Mouse (Mus musculus) hindbrain, embryonic 13.5 days (tissue): Measurements from ENCODE around the gene Pate1. TPM values are rescaled to one million over a fixed set of nuclear protein-coding genes. Genes with fewer than 3 reads are reported as not detected.

Experiments
- ATAC-seq: fragments of 200-750 bp; cut with Nextera tagmentation; 2 replicates; pipeline ENCODE4 v1.8.0; 2017; ENCODE audit warnings: moderate TSS enrichment; ENCODE audit not compliant: low FRiP score
- H3K27ac ChIP-seq: fragments of 300-500 bp; sonication (generic); 2 replicates; pipeline ENCODE4 v1.5.1; 2015; ENCODE audit warnings: inconsistent platforms, mild to moderate bottlenecking, moderate library complexity
- H3K27me3 ChIP-seq: fragments of 300-500 bp; sonication (generic); 2 replicates; pipeline ENCODE4 v1.6.1; 2015; ENCODE audit warnings: mild to moderate bottlenecking, inconsistent platforms
- H3K36me3 ChIP-seq: fragments of 300-500 bp; sonication (generic); 2 replicates; pipeline ENCODE4 v1.6.1; 2015; ENCODE audit warnings: mild to moderate bottlenecking, inconsistent platforms
- H3K4me1 ChIP-seq: fragments of 300-500 bp; sonication (generic); replicated peaks from 2 replicates; pipeline ENCODE4 v1.6.1; 2015; ENCODE audit warnings: inconsistent platforms
- H3K4me2 ChIP-seq: fragments of 300-500 bp; sonication (generic); 2 replicates; pipeline ENCODE4 v1.6.1; 2015; ENCODE audit warnings: inconsistent platforms, mild to moderate bottlenecking, moderate library complexity
- H3K4me3 ChIP-seq: fragments of 300-500 bp; sonication (generic); 2 replicates; pipeline ENCODE4 v1.5.1; 2015; ENCODE audit warnings: mild to moderate bottlenecking, inconsistent platforms
- H3K9ac ChIP-seq: fragments of 300-500 bp; sonication (generic); 2 replicates; pipeline ENCODE4 v1.6.1; 2015; ENCODE audit warnings: mild to moderate bottlenecking, inconsistent platforms
- H3K9me3 ChIP-seq: fragments of 300-500 bp; sonication (generic); 2 replicates; pipeline ENCODE4 v1.6.1; 2016; ENCODE audit warnings: inconsistent platforms
- WGBS: fragments of 180-500 bp; shearing (Covaris S2); methylation state at CpG from one replicate; pipeline ENCODE4 v1.1.7; 2015; 5-methylcytosine and 5-hydroxymethylcytosine counted together
- polyA plus RNA-seq: library from polyadenylated mRNA; unstranded; fragments of >200 nt; fragmentation: Nextera tagmentation; extraction: Ambion mirVana; gene quantifications from 2 replicates; pipeline ENCODE4 v1.2.1, GENCODE M21; 2015

The Pate1 gene
- 0.12 TPM in 1 of 2 replicates, not detected in the other for polyA plus RNA-seq

DNA sequence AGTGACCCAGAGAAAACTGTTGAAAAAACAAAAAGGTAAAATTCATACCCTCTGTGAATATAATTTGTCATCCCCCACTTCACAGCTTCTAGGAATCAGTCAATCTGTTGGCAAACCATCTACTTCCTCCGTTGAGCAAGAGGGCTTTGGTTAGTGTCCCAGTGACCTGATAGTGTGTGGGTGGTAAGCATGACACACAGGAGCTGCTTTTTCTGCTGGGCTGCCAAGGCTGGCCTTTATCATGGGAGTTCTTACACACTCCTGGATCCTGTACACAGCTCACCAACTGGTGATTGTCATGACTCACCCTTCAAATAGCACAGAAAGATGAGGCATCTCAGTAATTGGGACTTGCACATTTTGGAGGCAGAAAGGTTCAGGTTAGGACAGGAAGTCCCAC lies at the start of gene Pate1:
TSS of gene Pate1 (minus strand) at position 378 of the 400 bp plus-strand sequence.
- no peak for ATAC-seq
- Histone ChIP-seq H3K4me3 (no peak within 1 kb of the TSS), H3K27ac (no peak within 1 kb of the TSS), H3K4me1 (no peaks in the 10 kb centered on the region), H3K4me2 (no peak within 1 kb of the TSS), H3K9ac (no peak within 1 kb of the TSS), H3K9me3 (no peaks in the 10 kb centered on the region), H3K36me3 (no peaks in the 10 kb centered on the region), H3K27me3 (no peaks in the 10 kb centered on the region)
- 66% methylated on average over 1 of the region's 1 CpGs for WGBS

DNA sequence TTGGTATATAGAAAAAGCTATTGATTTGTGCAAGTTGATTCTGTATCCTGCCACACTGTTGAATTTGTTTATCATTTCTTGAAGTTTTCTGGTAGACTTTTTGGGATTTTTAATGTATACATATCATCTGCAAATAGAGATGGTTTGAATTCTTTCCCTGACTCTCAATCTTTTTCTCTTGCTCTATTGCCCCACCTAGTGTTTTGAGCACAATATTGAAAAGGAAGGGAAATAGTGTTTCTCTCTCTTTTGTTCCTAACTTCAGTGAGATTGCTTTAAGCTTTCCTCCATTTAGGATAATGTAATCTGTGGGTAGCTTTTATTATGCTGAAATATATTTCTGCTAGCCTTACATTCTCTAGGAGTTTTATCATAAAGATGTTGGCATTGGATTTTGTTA lies 20.1 kb upstream of the Pate1 start:
- ATAC-seq: no peak
- H3K4me3 ChIP-seq: no peak overlapping the region
- H3K4me2 ChIP-seq: no peak overlapping the region
- no peaks in the 10 kb centered on the region for H3K4me1 ChIP-seq
- H3K9ac ChIP-seq: no peak overlapping the region
- no peaks in the 10 kb centered on the region for H3K36me3 ChIP-seq
- no peak overlapping the region for H3K27ac ChIP-seq
- no peaks in the 10 kb centered on the region for H3K9me3 ChIP-seq
- no peaks in the 10 kb centered on the region for H3K27me3 ChIP-seq

DNA sequence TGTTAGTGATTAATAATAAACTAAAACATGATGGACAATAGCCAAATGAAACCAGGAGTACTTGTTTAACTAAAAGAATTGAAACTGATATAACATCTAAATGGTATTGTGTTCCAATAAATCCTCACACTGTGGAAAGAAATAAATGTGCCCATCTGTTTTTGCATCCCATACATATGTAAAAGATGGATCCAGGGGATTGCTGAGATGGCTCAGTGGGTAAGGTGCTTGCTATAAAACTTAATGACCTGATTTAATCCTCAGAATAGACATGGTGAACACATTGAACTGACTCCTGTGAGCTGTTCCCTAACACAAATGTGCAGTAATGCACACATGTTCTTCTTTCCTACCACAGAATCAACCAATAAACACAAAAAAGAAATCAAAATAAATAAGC lies 4.7 kb upstream of the Pate1 start:
- Histone ChIP-seq H3K27me3 (no peaks in the 10 kb centered on the region), H3K36me3 (no peaks in the 10 kb centered on the region), H3K27ac (no peak overlapping the region), H3K4me1 (no peaks in the 10 kb centered on the region), H3K9me3 (no peaks in the 10 kb centered on the region), H3K4me3 (no peak overlapping the region), H3K4me2 (no peak overlapping the region), H3K9ac (no peak overlapping the region)
- ATAC-seq: no peak

DNA sequence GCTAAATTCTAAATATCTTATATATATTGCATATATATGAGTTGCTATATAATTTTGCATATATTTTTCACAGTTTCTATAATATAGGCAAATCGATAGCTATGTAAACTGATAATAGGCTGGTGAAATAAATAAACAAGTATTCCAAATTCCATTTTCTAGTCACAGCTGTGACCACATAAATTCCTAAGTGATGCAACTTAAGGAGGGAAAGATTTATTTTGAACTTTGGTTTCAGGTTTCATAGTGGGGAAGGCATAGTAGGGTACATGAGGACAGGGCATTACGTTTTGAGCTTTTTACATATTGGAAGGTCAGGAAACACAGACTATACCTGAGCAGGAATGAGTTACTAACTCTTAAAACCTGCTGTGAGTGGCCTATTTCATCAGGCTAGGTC lies 13.6 kb downstream of the Pate1 start:
- ATAC-seq: no peak
- Histone ChIP-seq H3K9me3 (0 out of 2 replicates have a peak, but pooled peaks cover 6% of the 10 kb centered on the region), H3K27me3 (no peaks in the 10 kb centered on the region), H3K27ac (no peak overlapping the region), H3K4me1 (no peaks in the 10 kb centered on the region), H3K4me2 (no peak overlapping the region), H3K4me3 (no peak overlapping the region), H3K36me3 (no peaks in the 10 kb centered on the region), H3K9ac (no peak overlapping the region)
- WGBS: 78% methylated on average over 2 of the region's 2 CpGs

DNA sequence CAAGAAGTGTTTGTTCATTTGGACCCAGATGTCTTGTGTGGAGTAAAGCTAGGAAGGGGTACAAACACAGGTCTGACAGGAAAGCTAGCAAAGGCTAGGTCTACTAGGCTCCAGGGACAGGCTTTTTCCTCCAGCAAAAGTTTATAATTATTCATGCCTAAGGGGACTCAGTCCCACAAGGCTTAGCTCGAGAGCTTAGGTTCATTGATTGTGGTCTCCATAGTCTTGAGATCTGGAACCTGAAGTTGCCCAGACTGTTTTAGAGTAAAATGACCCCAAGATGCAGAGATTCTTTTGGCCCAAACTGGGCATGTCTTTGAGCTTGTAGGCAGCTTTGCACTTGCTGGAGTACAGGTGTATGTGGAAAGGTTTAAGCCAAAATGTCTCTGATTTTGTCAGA lies 39.1 kb downstream of the Pate1 start, which contains the start of gene Pate3:
TSS of gene Pate3 (minus strand) at position 101 of the 400 bp plus-strand sequence.
- H3K9me3 ChIP-seq: 0 out of 2 replicates have a peak, but pooled peaks cover 8% of the 10 kb centered on the region
- H3K36me3 ChIP-seq: no peaks in the 10 kb centered on the region
- H3K27me3 ChIP-seq: no peaks in the 10 kb centered on the region
- H3K4me3 ChIP-seq: no peak within 1 kb of the TSS
- no peak for ATAC-seq
- no peak within 1 kb of the TSS for H3K27ac ChIP-seq
- H3K9ac ChIP-seq: no peak within 1 kb of the TSS
- H3K4me2 ChIP-seq: no peak within 1 kb of the TSS
- H3K4me1 ChIP-seq: no peaks in the 10 kb centered on the region
- 90% methylated on average over 1 of the region's 1 CpGs for WGBS

Other genes starting within 250 kb of the Pate1 start
- gene Gm1113, start 169.1 kb downstream of the Pate1 start, polyA plus RNA-seq: not detected in 2 replicates
- 23.5 and 24.1 TPM in 2 replicates for gene Ddx25, start 128.9 kb downstream of the Pate1 start, polyA plus RNA-seq
- 15.1 and 18.1 TPM in 2 replicates for gene Pus3, start 128.8 kb downstream of the Pate1 start, polyA plus RNA-seq
- gene Pate2, start 117.1 kb downstream of the Pate1 start, polyA plus RNA-seq: 1.5 and 2.2 TPM in 2 replicates
- gene Hyls1, start 117.0 kb downstream of the Pate1 start, polyA plus RNA-seq: 19.7 and 21.3 TPM in 2 replicates
- not detected in 2 replicates for gene Pate4, start 75.4 kb downstream of the Pate1 start, polyA plus RNA-seq
- not detected in 2 replicates for gene Pate3, start 39.2 kb downstream of the Pate1 start, polyA plus RNA-seq
- gene Gm17677, start 53.7 kb upstream of the Pate1 start, polyA plus RNA-seq: not detected in 2 replicates
- gene Gm17727, start 90.7 kb upstream of the Pate1 start, polyA plus RNA-seq: not detected in 2 replicates
- not detected in 2 replicates for gene Gm27235, start 102.7 kb upstream of the Pate1 start, polyA plus RNA-seq
- gene D730048I06Rik, start 102.7 kb upstream of the Pate1 start, polyA plus RNA-seq: not detected in 2 replicates
- not detected in 2 replicates for gene 9230110F15Rik, start 156.8 kb upstream of the Pate1 start, polyA plus RNA-seq
- not detected in 2 replicates for gene 9230113P08Rik, start 221.0 kb upstream of the Pate1 start, polyA plus RNA-seq